Mouse (Mus musculus): ENCODE measurements around the gene Psd4. TPM values are rescaled to one million over a fixed set of nuclear protein-coding genes. Genes with fewer than 3 reads are reported as not detected.

Gene Psd4
- total RNA-seq, 1 experiment from 2014 or later: 59.1 TPM

DNA sequence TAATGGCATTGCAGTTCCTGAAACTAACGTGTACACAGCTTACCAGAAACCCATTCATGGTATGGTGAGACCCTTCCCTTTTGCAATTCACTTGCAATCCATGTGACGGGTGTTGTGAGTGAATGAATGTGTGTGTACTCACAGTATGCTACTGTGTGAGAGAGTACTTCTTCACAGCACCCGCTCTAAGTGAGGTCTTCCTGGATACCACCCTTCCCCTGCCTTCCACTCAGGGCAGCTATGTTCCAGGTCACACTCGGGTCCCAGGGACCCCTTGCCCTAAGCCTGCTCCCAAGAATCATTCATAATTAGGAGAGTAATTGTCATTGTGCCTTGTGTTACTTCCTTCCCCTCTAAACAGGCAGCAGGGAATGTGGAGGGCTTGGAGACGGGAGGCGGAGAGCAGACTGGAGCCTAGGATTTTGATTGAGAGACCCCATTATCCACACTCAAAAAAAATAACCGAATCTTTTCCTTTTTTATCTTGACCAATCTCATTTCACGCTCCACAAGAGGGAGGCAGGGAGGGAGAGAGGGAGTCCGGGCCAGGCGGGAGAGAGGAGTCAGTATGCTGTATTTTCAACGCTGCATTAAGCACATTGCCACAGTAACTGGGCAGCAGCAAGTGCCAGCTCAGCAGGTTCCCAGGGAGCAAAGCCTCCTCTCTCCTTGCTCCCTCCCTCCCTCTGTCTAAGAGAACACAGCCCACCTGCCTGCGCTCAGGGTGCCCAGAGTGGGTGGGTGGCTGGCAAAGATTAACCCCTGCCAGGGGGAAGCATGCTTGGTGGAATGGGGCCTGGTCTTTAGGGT is 60.7 kb downstream of the Psd4 start:
- ATAC-seq (replicated peaks; ENCODE audit: low read depth, poor library complexity, severe bottlenecking): no peak

DNA sequence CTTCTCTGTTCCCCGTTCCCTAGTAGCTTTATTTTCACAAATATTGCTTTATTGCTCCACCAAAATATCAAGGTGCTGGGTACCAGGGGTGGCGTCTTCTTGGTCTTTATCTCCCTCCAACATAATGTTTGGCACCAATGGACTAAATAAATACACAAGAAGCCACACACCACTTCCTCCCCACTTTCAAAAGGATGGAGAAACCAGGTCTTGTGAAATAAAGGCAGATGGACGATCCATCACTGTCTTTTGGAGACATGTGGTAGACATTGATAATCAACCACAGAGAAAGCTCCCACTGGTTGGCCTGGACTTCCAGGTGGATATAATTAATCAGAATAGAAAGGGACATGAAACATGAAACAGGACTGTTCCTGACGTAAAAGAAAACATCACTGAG is 62.4 kb downstream of the Psd4 start:
- ATAC-seq (replicated peaks; ENCODE audit: low read depth, poor library complexity, severe bottlenecking): peak; percentile 80

DNA sequence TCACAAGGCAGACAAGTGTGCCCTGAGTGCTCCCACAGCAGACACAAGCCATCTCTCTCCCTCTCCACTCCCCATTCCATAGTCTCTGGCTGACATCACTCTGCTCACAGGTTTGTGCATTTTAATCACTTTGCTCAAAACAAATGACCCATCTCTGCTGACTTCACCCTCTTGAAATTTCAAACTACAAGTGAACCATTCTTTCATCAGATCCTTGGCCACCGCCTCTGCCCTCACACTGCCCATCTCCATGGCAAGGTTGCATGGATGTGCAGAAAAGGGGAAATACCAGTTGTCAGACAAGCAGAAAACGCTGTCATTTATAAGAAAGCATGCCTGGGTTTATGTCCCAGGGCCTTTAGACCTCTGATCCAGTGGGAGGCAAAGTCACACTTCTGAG is 67.3 kb downstream of the Psd4 start:
- no peak for ATAC-seq (replicated peaks; ENCODE audit: low read depth, poor library complexity, severe bottlenecking)

DNA sequence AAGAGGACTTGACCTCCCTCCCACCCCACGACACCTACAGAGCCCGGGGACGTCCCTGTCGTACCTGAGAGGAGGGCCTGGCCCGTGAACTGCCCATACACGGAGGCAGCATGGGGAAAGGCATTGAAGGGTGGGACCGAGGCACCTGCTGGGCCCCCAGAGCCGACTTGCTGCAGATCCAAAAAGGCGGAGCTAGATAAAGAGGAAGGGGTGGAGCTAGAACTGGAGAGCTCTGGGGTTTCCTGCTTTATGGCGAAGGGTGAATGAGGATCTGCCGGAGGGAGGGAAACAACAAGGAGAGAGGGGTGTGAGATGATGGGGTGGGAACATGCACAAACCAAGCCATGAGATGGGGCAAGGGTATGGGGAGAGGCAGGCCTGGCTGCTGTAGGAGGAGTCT is 68.3 kb downstream of the Psd4 start:
- peak; percentile 36; the same call in 1 of the 2 replicates for ATAC-seq (replicated peaks; ENCODE audit: low read depth, poor library complexity, severe bottlenecking)

DNA sequence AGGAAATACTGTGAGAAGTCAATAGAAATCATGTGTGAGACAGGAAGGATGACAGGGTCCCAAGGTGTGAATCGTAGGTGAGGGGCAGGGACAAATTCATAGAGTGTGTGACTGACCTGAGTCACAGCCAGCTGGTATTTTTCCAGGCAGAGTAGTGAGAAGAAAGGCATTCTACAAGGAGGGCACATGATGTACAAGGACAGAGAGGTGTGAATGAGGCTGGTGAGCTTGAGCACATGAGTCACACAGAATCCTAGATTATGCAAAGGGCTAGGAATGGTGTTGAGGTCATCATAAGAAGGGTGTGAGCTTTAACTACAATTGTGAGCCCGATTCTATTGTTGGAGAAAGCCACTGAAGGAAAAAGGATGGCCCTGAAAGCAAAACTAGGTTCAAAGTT is 72.7 kb downstream of the Psd4 start:
- ATAC-seq (replicated peaks; ENCODE audit: low read depth, poor library complexity, severe bottlenecking): no peak

DNA sequence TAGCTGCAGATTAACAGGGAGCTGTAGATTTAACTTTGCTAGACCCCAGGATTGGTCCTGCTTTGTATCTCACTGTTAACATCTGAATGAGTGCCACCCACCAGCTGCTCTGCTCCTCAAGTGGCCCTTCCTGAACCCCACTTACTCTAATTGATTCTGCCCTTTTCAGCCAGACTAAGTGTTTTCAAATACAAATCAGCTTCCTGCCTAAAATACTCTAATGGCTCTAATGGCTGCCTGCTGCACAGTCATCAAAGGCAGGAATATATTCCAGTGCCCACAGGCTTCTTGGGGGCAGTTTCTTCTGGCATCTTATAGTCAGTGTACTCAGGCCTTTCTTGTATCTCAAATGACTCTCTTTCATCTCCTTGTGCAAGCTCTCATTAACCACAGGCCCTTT is 74.5 kb downstream of the Psd4 start:
- no peak for ATAC-seq (replicated peaks; ENCODE audit: low read depth, poor library complexity, severe bottlenecking)

DNA sequence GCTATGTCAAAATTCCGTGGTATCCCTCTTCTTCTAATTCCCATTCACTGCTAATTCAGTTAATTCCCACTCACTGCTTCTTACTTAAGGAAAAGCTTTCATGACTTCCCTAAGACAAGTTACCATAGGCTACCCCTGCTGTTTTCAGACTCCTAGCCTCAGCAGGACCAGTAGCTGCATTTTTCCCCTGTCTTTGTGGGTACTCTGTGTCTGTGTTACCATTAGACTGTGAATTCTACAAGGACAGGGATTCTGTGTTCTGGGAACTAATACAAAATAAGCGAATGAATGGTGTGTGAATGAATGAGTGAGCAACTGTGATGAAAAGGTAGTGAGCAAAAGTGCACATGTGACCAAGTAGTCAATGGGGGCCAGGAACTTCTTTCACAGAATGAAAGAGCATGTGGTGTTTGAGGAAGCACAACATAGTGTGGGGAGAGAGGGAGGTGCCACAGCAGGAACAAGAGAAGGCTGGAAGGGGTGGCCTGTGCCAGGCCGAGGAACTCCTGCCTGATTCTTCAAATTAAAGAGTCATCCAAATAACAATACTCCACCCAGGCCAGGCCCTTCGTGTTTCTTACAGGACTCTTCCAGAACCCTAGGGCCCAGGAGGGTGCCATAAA is 75.0 kb downstream of the Psd4 start:
- no peak for ATAC-seq (replicated peaks; ENCODE audit: low read depth, poor library complexity, severe bottlenecking)

DNA sequence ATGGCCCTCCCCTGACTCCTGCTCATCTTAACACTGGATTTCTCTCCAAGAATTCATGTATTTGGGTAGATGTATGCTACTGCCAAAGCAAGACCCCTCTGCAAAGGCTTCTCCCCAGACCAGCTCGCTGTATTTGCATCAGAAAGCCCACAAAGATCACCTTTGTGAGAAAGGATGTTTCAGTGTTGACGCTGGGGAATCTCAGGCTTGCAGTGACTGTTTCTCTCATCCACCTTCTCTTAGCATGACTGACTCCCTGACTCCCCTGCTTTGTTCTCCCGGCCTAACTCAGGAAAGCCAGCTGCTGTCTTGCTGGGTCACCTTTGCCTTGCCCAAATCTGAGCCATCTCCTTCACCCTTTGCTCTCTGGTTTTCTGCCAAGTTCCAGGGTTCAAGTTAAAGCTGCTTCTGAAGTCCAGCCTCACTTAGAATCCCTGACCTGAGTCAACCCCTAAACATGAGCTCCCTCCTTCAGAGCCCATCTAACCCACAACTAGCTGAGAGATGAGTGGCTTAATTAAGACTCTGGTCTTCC is 75.9 kb downstream of the Psd4 start:
- no peak for ATAC-seq (replicated peaks; ENCODE audit: low read depth, poor library complexity, severe bottlenecking)

DNA sequence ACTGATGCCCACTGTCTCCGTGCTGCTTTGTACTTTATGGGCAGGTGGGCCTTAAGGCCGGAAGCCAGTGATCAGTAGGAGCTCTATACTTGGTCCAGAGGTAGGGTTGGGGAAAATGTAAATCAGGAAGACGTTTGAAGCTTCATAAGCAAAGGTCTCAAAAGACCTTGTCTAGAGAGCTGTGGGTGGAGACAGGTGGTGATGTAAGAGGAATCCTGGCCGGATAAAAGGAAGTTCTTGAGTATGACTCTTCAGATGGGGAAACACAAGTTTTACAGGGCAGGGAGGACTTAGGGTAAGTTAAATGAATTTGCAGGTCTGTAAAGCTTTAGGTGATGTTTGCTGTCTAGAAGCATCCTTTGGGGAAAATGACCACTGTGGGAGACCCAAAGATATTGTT is 81.7 kb downstream of the Psd4 start:
- no peak for ATAC-seq (replicated peaks; ENCODE audit: low read depth, poor library complexity, severe bottlenecking)

DNA sequence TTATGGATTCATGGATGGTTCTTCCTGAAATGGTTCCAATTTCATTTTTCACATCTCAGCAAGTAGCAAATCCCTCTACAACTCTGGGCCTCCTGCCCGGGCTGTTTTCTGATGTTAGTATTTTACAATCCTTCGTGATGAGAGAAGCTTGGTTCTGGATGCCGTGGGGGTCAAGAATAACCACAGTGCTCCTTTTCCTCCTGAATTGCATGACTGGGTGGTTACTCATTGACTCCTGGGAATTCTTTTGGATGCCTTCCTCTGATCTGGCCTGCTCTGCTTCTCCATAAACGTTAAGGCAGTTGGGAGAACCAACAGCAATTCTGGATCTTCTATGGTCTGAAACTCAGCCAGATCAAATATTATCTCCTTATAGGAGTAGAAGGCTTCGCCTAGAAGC is 85.8 kb downstream of the Psd4 start:
- ATAC-seq (replicated peaks; ENCODE audit: low read depth, poor library complexity, severe bottlenecking): no peak

DNA sequence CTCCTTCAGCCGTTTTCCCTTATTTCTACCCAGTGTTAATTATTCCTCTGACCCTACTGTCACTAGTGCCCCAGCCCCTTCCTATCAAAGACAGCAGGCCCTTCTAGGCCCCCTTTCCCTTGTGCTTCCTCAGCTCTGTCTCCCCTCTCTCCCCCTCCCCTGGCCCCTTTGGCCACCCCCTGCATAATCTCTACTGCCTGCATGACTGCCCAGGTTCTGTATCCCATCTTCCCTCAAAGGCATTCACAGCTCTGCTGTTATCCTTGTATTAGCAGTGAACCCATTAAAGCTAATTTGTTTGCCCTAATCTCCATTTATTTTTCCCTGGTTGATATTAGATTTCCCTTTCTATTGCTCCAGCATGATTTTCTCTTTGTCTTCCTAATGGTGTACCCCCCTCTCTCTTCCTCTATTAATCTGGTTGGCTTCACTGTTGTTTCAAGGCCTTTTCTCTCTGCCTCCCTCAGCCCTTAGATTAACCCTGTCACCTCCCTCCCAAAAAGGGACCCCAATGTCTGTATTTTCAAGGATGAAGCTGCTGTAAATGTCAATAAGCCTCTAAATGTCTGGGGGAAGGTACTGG is 87.1 kb downstream of the Psd4 start:
- no peak for ATAC-seq (replicated peaks; ENCODE audit: low read depth, poor library complexity, severe bottlenecking)

DNA sequence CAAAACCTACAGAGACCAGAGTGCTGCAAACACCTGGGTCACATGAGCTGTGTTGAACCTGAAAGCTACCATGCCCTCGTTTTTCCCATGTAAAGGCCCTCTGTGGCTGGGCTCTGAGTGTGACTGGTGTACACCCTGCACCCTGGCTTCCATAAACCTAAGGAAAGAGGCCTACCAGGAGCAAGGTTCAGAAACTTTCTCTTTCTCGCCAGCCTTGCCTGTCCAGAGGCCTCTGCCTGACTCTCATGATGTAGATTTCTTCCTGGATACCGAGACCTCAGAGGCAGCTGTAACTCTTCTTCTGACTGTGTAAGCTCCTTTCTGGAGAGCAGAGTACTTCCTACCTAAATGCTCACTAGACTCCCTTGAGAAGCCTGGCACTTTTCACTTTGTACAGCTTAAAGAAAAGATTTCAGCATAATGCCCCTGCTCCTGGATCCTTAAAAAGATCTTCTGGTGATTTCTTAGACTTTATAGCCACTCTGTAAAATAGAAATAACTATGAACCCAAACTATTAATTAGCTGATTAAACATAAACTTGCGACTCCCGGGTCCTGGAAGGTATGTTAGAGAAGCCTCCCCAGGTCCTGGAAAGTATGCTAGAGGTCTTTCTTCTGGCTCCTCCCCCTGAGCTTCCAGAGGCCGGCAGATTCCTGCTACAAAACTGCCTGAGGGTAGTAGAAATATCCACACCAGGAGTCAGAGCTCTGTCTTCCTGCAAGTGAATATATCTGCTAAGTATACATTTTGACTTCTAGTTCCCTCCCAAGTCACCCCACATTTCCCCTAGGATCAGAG is 87.9 kb downstream of the Psd4 start:
- ATAC-seq (replicated peaks; ENCODE audit: low read depth, poor library complexity, severe bottlenecking): no peak

DNA sequence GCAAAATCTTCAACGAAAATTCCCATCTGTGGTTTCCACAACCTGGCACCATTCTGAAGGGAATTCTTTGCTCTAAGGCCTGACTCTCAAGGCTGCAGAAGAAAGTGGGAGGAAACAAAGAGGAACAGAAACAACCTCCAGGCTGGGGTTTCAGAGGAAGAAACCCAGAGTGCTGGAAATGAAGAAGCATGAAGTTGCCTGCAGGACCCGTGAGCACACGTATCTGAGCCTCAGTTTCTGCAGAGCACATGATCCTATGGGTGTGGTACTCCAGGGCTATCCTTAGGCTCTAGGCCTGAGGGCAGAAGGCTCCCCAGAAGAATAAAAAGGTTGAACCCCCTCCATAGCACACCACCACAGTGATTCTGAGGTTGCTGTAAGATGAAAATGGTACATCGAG is 89.5 kb downstream of the Psd4 start:
- ATAC-seq (replicated peaks; ENCODE audit: low read depth, poor library complexity, severe bottlenecking): peak; percentile 50; the same call in 1 of the 2 replicates

DNA sequence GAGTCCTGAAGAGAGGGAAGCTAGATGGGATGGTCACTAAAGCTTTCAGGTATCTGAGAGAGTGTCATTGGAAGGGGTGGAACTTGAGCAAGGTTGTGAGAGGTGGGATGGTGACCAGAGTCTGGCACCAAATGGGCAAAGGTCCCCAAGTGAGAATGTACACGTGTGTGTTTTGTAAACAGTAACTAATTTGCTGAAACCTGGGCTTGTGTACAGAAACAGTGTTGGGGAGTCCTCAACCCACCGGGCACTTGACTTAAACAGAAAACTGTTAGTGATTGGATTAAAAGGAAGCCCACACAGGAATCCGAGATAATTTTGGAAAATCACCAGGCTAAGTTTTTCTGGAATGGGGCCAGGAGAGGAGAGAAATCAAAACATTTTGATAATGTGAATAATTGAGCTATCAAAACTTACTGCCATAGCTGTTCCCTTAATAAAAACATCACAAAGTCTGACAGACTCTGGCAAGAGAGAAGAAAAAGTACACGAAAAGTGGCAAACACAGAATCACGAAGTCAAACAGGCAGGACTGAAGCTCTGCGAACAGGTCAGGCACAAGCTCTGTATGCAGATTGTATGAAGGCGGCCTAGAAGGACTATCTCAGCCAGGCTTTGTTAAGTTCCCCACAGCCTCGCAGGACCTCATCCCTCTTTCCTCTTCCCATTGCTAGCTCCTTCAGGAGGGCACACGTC is 92.9 kb downstream of the Psd4 start:
- ATAC-seq (replicated peaks; ENCODE audit: low read depth, poor library complexity, severe bottlenecking): no peak

DNA sequence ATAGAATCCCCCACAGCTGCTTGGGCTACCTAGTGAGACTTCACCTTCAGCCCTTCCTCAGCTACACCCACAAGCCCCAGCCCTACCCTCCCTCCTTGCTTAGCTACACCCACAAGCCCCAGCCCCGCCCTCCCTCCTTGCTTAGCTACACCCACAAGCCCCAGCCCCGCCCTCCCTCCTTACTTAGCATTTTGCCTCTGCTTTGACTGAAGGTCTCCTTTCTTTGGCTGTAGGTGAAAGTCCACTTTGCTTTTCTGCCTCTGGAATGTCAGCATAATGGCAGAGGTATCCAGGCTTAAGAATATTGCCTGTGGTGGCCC is 93.4 kb downstream of the Psd4 start:
- peak; percentile 79 for ATAC-seq (replicated peaks; ENCODE audit: low read depth, poor library complexity, severe bottlenecking)

Other genes starting within 250 kb of the Psd4 start
- not detected in 2 replicates for gene Il1f8, start 214.4 kb upstream of the Psd4 start, total RNA-seq (2017)
- gene Il1f9, start 181.1 kb upstream of the Psd4 start, total RNA-seq (2017): 0.24 and 0.50 TPM in 2 replicates
- gene Il1f6, start 152.2 kb upstream of the Psd4 start, total RNA-seq (2017): not detected in 2 replicates
- gene Il1f5, start 90.6 kb upstream of the Psd4 start, total RNA-seq (2017): not detected in 2 replicates
- not detected in 2 replicates for gene Il1f10, start 76.4 kb upstream of the Psd4 start, total RNA-seq (2017)
- 0.41 TPM in 1 of 2 replicates, not detected in the other for gene Il1rn, start 30.7 kb upstream of the Psd4 start, total RNA-seq (2017)
- gene Pax8, start 108.0 kb downstream of the Psd4 start, total RNA-seq (2017): not detected in 2 replicates

Measured in common myeloid progenitor, adult 5-6 weeks (primary cell).